Mouse (Mus musculus) olfactory bulb, adult 2 months (tissue): ENCODE results near the gene Tm4sf20.

Source experiments
- CTCF ChIP-seq: fragments of 200-500 bp; IDR thresholded peaks from 2 replicates; pipeline ENCODE4 v1.5.1; 2012; ENCODE audit warnings: low read depth, mild to moderate bottlenecking, low read length, moderate library complexity; ENCODE audit not compliant: insufficient read depth
- POLR2A ChIP-seq: fragments of 200-500 bp; IDR thresholded peaks from 2 replicates; pipeline ENCODE4 v1.6.1; 2012; ENCODE audit warnings: mild to moderate bottlenecking, low read depth, low read length, moderate library complexity; ENCODE audit not compliant: insufficient read depth

DNA sequence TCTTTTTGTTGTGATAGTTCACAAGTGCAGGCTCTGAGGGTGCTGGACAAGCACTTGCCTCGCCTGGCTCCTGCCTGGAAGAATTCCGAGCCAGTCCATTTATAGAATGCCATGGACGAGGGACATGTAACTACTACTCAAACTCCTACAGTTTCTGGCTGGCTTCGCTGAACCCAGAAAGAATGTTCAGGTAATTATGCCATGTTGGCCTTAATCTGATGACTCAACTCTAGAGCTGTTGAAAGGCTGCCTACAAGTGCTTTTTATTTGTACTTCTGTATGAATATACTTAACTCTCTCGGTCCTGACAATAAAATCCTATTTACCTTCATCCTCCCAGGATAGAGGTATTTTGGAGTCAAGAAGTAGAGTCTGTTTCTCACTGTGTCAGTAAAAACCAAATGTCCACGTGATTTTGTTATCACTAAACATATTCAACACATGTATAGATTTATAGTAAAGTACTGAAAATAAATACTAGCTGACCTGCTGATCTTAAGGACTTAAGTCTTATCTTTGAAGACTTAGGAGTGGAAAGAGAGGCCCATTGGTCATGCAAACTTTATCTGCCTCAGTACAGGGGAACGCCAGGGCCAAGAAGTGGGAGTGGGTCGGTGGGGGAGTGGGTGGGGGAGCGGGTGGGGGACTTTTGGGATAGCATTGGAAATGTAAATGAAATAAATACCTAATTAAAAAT, 50.3 kb downstream of the Tm4sf20 start:
- TF ChIP-seq POLR2A, result no peak
- no peak for TF ChIP-seq CTCF
